Mouse (Mus musculus) lung, embryonic 15.5 days (tissue): ENCODE results near the gene Fbxo41. TPM values are rescaled to one million over a fixed set of nuclear protein-coding genes. Genes with fewer than 3 reads are reported as not detected.

Experiments used
- ATAC-seq: fragments of 200-750 bp; cut with Nextera tagmentation; 2 replicates; pipeline ENCODE4 v1.8.0; 2017; ENCODE audit warnings: moderate number of reproducible peaks, borderline replicate concordance; ENCODE audit not compliant: low FRiP score, low TSS enrichment; ENCODE audit errors: extremely low read depth
- H3K27ac ChIP-seq: fragments of 300-500 bp; sonication (generic); 2 replicates; pipeline ENCODE4 v1.5.1; 2015; ENCODE audit warnings: moderate library complexity, mild to moderate bottlenecking, inconsistent platforms
- H3K27me3 ChIP-seq: fragments of 300-500 bp; sonication (generic); 2 replicates; pipeline ENCODE4 v1.6.1; 2015; ENCODE audit warnings: inconsistent platforms
- H3K36me3 ChIP-seq: fragments of 300-500 bp; sonication (generic); 2 replicates; pipeline ENCODE4 v1.6.1; 2015; ENCODE audit warnings: inconsistent platforms
- H3K4me1 ChIP-seq: fragments of 300-500 bp; sonication (generic); 2 replicates; pipeline ENCODE4 v1.6.1; 2015; ENCODE audit warnings: inconsistent platforms
- H3K4me2 ChIP-seq: fragments of 300-500 bp; sonication (generic); 2 replicates; pipeline ENCODE4 v1.6.1; 2015; ENCODE audit warnings: inconsistent platforms, mild to moderate bottlenecking, moderate library complexity
- H3K4me3 ChIP-seq: fragments of 300-500 bp; sonication (generic); 2 replicates; pipeline ENCODE4 v1.5.1; 2015; ENCODE audit warnings: mild to moderate bottlenecking, inconsistent platforms
- H3K9ac ChIP-seq: fragments of 300-500 bp; sonication (generic); 2 replicates; pipeline ENCODE4 v1.6.1; 2015; ENCODE audit warnings: inconsistent platforms
- H3K9me3 ChIP-seq: fragments of 300-500 bp; sonication (generic); 2 replicates; pipeline ENCODE4 v1.6.1; 2016; ENCODE audit warnings: inconsistent platforms
- WGBS: fragments of 180-500 bp; shearing (Covaris S2); methylation state at CpG from one replicate; pipeline ENCODE4 v1.1.7; 2015; 5-methylcytosine and 5-hydroxymethylcytosine counted together
- polyA plus RNA-seq: library from polyadenylated mRNA; unstranded; fragments of >200 nt; fragmentation: Nextera tagmentation; extraction: Ambion mirVana; gene quantifications from 2 replicates; pipeline ENCODE4 v1.2.1, GENCODE M21; 2015

The Fbxo41 gene
- polyA plus RNA-seq, 1 experiment from 2014 or later = 0.16 TPM

- no peaks in the 10 kb centered on the region for H3K9me3 ChIP-seq
- no peaks in the 10 kb centered on the region for H3K36me3 ChIP-seq
- no peak overlapping the region for H3K27ac ChIP-seq
- peaks cover 31% of the 10 kb centered on the region for H3K27me3 ChIP-seq
- ATAC-seq = no peak
- H3K4me1 ChIP-seq = peaks cover 7% of the 10 kb centered on the region; the same call in 1 of the 2 replicates
- no peak overlapping the region for H3K9ac ChIP-seq
- 79% methylated on average over 4 of the region's 4 CpGs for WGBS
- no peak overlapping the region for H3K4me2 ChIP-seq
- no peak overlapping the region for H3K4me3 ChIP-seq
These were observed 14.3 kb downstream of the Fbxo41 start for GRCm38 (mm10) chr6:85488510-85488909.

- H3K4me3 ChIP-seq = no peak overlapping the region
- no peak overlapping the region for H3K27ac ChIP-seq
- H3K36me3 ChIP-seq = no peaks in the 10 kb centered on the region
- peaks cover 46% of the 10 kb centered on the region for H3K27me3 ChIP-seq
- ATAC-seq = no peak
- no peaks in the 10 kb centered on the region for H3K9me3 ChIP-seq
- H3K4me2 ChIP-seq = no peak overlapping the region
- H3K4me1 ChIP-seq = peaks cover 7% of the 10 kb centered on the region; the same call in 1 of the 2 replicates
- H3K9ac ChIP-seq = no peak overlapping the region
- 71% methylated on average over 2 of the region's 2 CpGs for WGBS
These were observed 17.1 kb downstream of the Fbxo41 start for GRCm38 (mm10) chr6:85485738-85486137.

GRCm38 (mm10) chr6:85483843-85484721 is 18.7 kb downstream of the Fbxo41 start:
- no peaks in the 10 kb centered on the region for H3K9me3 ChIP-seq
- H3K4me3 ChIP-seq = peak overlapping the region; percentile 35
- no peak for ATAC-seq
- peaks cover 46% of the 10 kb centered on the region for H3K27me3 ChIP-seq
- no peaks in the 10 kb centered on the region for H3K36me3 ChIP-seq
- H3K4me2 ChIP-seq = peak overlapping the region; percentile 58
- no peak overlapping the region for H3K9ac ChIP-seq
- no peak overlapping the region for H3K27ac ChIP-seq
- peaks cover 7% of the 10 kb centered on the region; the same call in 1 of the 2 replicates for H3K4me1 ChIP-seq
- WGBS = 2% methylated on average over 87 of the region's 92 CpGs

- WGBS = 50% methylated on average over 16 of the region's 16 CpGs
- Histone ChIP-seq H3K9me3 (no peaks in the 10 kb centered on the region), H3K4me3 (no peak overlapping the region), H3K36me3 (no peaks in the 10 kb centered on the region), H3K27me3 (peaks cover 39% of the 10 kb centered on the region), H3K27ac (no peak overlapping the region), H3K4me1 (peaks cover 7% of the 10 kb centered on the region; the same call in 1 of the 2 replicates), H3K9ac (no peak overlapping the region), H3K4me2 (no peak overlapping the region)
- ATAC-seq = no peak
These were observed 22.1 kb downstream of the Fbxo41 start for GRCm38 (mm10) chr6:85480685-85481084.

- Histone ChIP-seq H3K4me3 (no peak overlapping the region), H3K9me3 (no peaks in the 10 kb centered on the region), H3K4me2 (no peak overlapping the region), H3K27ac (no peak overlapping the region), H3K4me1 (peaks cover 7% of the 10 kb centered on the region; the same call in 1 of the 2 replicates), H3K9ac (no peak overlapping the region), H3K27me3 (peaks cover 32% of the 10 kb centered on the region), H3K36me3 (no peaks in the 10 kb centered on the region)
- WGBS = 74% methylated on average over 5 of the region's 5 CpGs
- ATAC-seq = no peak
These were observed 22.8 kb downstream of the Fbxo41 start for GRCm38 (mm10) chr6:85479979-85480378.

- Histone ChIP-seq H3K9ac (no peak overlapping the region), H3K4me3 (no peak overlapping the region), H3K9me3 (no peaks in the 10 kb centered on the region), H3K27me3 (peaks cover 17% of the 10 kb centered on the region), H3K4me1 (no peaks in the 10 kb centered on the region), H3K27ac (no peak overlapping the region), H3K4me2 (no peak overlapping the region), H3K36me3 (no peaks in the 10 kb centered on the region)
- ATAC-seq = no peak
- WGBS = 30% methylated on average over 14 of the region's 14 CpGs
These were observed 24.4 kb downstream of the Fbxo41 start for GRCm38 (mm10) chr6:85478416-85478815.

- no peaks in the 10 kb centered on the region for H3K4me1 ChIP-seq
- peaks cover 7% of the 10 kb centered on the region for H3K27me3 ChIP-seq
- WGBS = 30% methylated on average over 10 of the region's 10 CpGs
- no peak overlapping the region for H3K4me2 ChIP-seq
- H3K27ac ChIP-seq = no peak overlapping the region
- no peaks in the 10 kb centered on the region for H3K9me3 ChIP-seq
- no peaks in the 10 kb centered on the region for H3K36me3 ChIP-seq
- no peak overlapping the region for H3K4me3 ChIP-seq
- no peak overlapping the region for H3K9ac ChIP-seq
- no peak for ATAC-seq
These were observed 25.4 kb downstream of the Fbxo41 start for GRCm38 (mm10) chr6:85477366-85477917.

GRCm38 (mm10) chr6:85475581-85475980 is 27.2 kb downstream of the Fbxo41 start:
- ATAC-seq = no peak
- Histone ChIP-seq H3K36me3 (no peaks in the 10 kb centered on the region), H3K27me3 (peaks cover 3% of the 10 kb centered on the region; the same call in 1 of the 2 replicates), H3K27ac (no peak overlapping the region), H3K9ac (no peak overlapping the region), H3K4me1 (no peaks in the 10 kb centered on the region), H3K4me3 (no peak overlapping the region), H3K4me2 (no peak overlapping the region), H3K9me3 (no peaks in the 10 kb centered on the region)
- WGBS = 71% methylated on average over 3 of the region's 3 CpGs

GRCm38 (mm10) chr6:85472542-85472941 is 30.3 kb downstream of the Fbxo41 start:
- Histone ChIP-seq H3K36me3 (peaks cover 24% of the 10 kb centered on the region), H3K9me3 (no peaks in the 10 kb centered on the region), H3K27ac (no peak overlapping the region), H3K4me2 (no peak overlapping the region), H3K9ac (no peak overlapping the region), H3K4me3 (no peak overlapping the region), H3K4me1 (no peaks in the 10 kb centered on the region), H3K27me3 (peaks cover 3% of the 10 kb centered on the region; the same call in 1 of the 2 replicates)
- ATAC-seq = no peak
- 50% methylated on average over 5 of the region's 5 CpGs for WGBS

GRCm38 (mm10) chr6:85471962-85472361 is 30.8 kb downstream of the Fbxo41 start:
- H3K4me2 ChIP-seq = no peak overlapping the region
- 0 out of 2 replicates have a peak, but pooled peaks cover 3% of the 10 kb centered on the region for H3K27me3 ChIP-seq
- no peak for ATAC-seq
- peaks cover 30% of the 10 kb centered on the region for H3K36me3 ChIP-seq
- H3K9ac ChIP-seq = no peak overlapping the region
- H3K27ac ChIP-seq = no peak overlapping the region
- no peaks in the 10 kb centered on the region for H3K4me1 ChIP-seq
- WGBS = 46% methylated on average over 8 of the region's 8 CpGs
- no peak overlapping the region for H3K4me3 ChIP-seq
- H3K9me3 ChIP-seq = no peaks in the 10 kb centered on the region

- no peak for ATAC-seq
- Histone ChIP-seq H3K4me2 (no peak overlapping the region), H3K4me3 (no peak overlapping the region), H3K9me3 (no peaks in the 10 kb centered on the region), H3K4me1 (no peaks in the 10 kb centered on the region), H3K36me3 (peaks cover 51% of the 10 kb centered on the region), H3K9ac (no peak overlapping the region), H3K27me3 (no peaks in the 10 kb centered on the region), H3K27ac (no peak overlapping the region)
- WGBS = 65% methylated on average over 5 of the region's 5 CpGs
These were observed 32.9 kb downstream of the Fbxo41 start for GRCm38 (mm10) chr6:85469660-85470430.
